Mouse (Mus musculus) CH12.LX (cell line): ENCODE results near the gene Heatr5a. TPM values are rescaled to one million over a fixed set of nuclear protein-coding genes. Genes with fewer than 3 reads are reported as not detected.

Source experiments
- DNase-seq: peaks from one replicate; pipeline ENCODE4 v3.0.0-alpha.2; 2013; ENCODE audit errors: extremely low read depth
- H3K27ac ChIP-seq: 2 replicates; pipeline ENCODE4 v1.5.1; 2012; ENCODE audit warnings: low read depth, mild to moderate bottlenecking, control low read depth, moderate library complexity; ENCODE audit not compliant: insufficient read depth
- H3K27me3 ChIP-seq: replicated peaks from 2 replicates; pipeline ENCODE3; 2012; ENCODE audit warnings: inconsistent platforms
- H3K36me3 ChIP-seq, 2 experiments: replicated peaks in 1 of 2; 2 replicates each; pipeline versions ENCODE3 to v1.6.1; 2012; ENCODE audit warnings: inconsistent platforms in 1 of 2, low read length in 1 of 2, mild to moderate bottlenecking in 1 of 2, mixed read lengths in 1 of 2, moderate library complexity in 1 of 2; ENCODE audit not compliant: control insufficient read depth in 1 of 2, insufficient read depth in 1 of 2
- H3K4me1 ChIP-seq, 2 experiments: 2 replicates each; pipeline ENCODE4 v1.6.1; 2012; ENCODE audit warnings: inconsistent platforms in 1 of 2, moderate library complexity in 1 of 2; ENCODE audit not compliant: insufficient read depth in 2 of 2, control insufficient read depth in 1 of 2
- H3K4me2 ChIP-seq: 2 replicates; pipeline ENCODE4 v1.6.1; 2012; ENCODE audit warnings: low read depth, mild to moderate bottlenecking, control low read depth; ENCODE audit not compliant: poor library complexity, insufficient read depth, severe bottlenecking
- H3K4me3 ChIP-seq, 3 experiments: fragments of 150-350 bp in 1 of 3; sonication (generic) in 1 of 3; replicated peaks in 1 of 3; 2 replicates each; pipeline versions ENCODE3 to v1.5.1; 2011 to 2012; ENCODE audit warnings: low read depth in 2 of 3, low read length in 2 of 3, mild to moderate bottlenecking in 2 of 3, moderate library complexity in 2 of 3, control low read depth in 1 of 3, improper control_type of control experiment in 1 of 3, inconsistent platforms in 1 of 3, mixed read lengths in 1 of 3; ENCODE audit not compliant: poor library complexity in 1 of 3
- H3K79me2 ChIP-seq: replicated peaks from 2 replicates; pipeline ENCODE4 v1.6.1; 2012; ENCODE audit warnings: mild to moderate bottlenecking, moderate library complexity; ENCODE audit not compliant: control insufficient read depth, poor library complexity, insufficient read depth, severe bottlenecking; ENCODE audit errors: extremely low read depth
- H3K9ac ChIP-seq: 2 replicates; pipeline ENCODE4 v1.6.1; 2012; ENCODE audit warnings: low read depth, mild to moderate bottlenecking, control low read depth, moderate library complexity; ENCODE audit not compliant: insufficient read depth
- H3K9me3 ChIP-seq: replicated peaks from 2 replicates; pipeline ENCODE3; 2012; ENCODE audit warnings: low read length, inconsistent platforms, mixed read lengths
- BHLHE40 ChIP-seq: IDR thresholded peaks from 2 replicates; pipeline ENCODE4 v1.6.1; 2011; ENCODE audit warnings: mild to moderate bottlenecking, low read depth, low read length, improper control_type of control experiment
- CHD2 ChIP-seq: IDR thresholded peaks from 2 replicates; pipeline ENCODE4 v1.6.1; 2011; ENCODE audit warnings: low read length, improper control_type of control experiment
- E2F4 ChIP-seq: IDR thresholded peaks from 2 replicates; pipeline ENCODE4 v1.6.1; 2011; ENCODE audit warnings: low read depth, low read length, improper control_type of control experiment; ENCODE audit not compliant: insufficient replicate concordance
- ELF1 ChIP-seq: IDR thresholded peaks from 2 replicates; pipeline ENCODE4 v1.6.1; 2014; ENCODE audit warnings: low read depth, mild to moderate bottlenecking, inconsistent platforms, low read length, improper control_type of control experiment
- ETS1 ChIP-seq: conservative IDR thresholded peaks from 2 replicates; pipeline ENCODE4 v1.6.1; 2012; ENCODE audit warnings: low read depth, mild to moderate bottlenecking, inconsistent platforms, low read length, improper control_type of control experiment, moderate library complexity
- GABPA ChIP-seq: IDR thresholded peaks from 2 replicates; pipeline ENCODE4 v1.6.1; 2012; ENCODE audit warnings: low read depth, low read length, improper control_type of control experiment, inconsistent platforms; ENCODE audit not compliant: insufficient replicate concordance
- IRF4 ChIP-seq: IDR thresholded peaks from 2 replicates; pipeline ENCODE4 v1.6.1; 2014; ENCODE audit warnings: low read depth, mild to moderate bottlenecking, inconsistent platforms, low read length, improper control_type of control experiment
- JUND ChIP-seq: conservative IDR thresholded peaks from 2 replicates; pipeline ENCODE4 v1.6.1; 2011; ENCODE audit warnings: low read depth, low read length, improper control_type of control experiment
- MAX ChIP-seq: IDR thresholded peaks from 2 replicates; pipeline ENCODE4 v1.6.1; 2011; ENCODE audit warnings: low read length, improper control_type of control experiment
- MAZ ChIP-seq: IDR thresholded peaks from 2 replicates; pipeline ENCODE4 v1.6.1; 2012; ENCODE audit warnings: low read depth, mild to moderate bottlenecking, inconsistent platforms, low read length, improper control_type of control experiment, moderate library complexity
- MEF2A ChIP-seq: IDR thresholded peaks from 2 replicates; pipeline ENCODE4 v1.6.1; 2014; ENCODE audit warnings: low read depth, mild to moderate bottlenecking, inconsistent platforms, low read length, improper control_type of control experiment, borderline replicate concordance
- MXI1 ChIP-seq: IDR thresholded peaks from 2 replicates; pipeline ENCODE4 v1.6.1; 2011; ENCODE audit warnings: mild to moderate bottlenecking, low read depth, low read length, improper control_type of control experiment
- NELFE ChIP-seq: IDR thresholded peaks from 2 replicates; pipeline ENCODE4 v1.6.1; 2011; ENCODE audit warnings: low read depth, low read length, improper control_type of control experiment
- PAX5 ChIP-seq: IDR thresholded peaks from 2 replicates; pipeline ENCODE4 v1.6.1; 2012; ENCODE audit warnings: low read length, inconsistent platforms, mixed read lengths
- POLR2A ChIP-seq: IDR thresholded peaks from 2 replicates; pipeline ENCODE4 v1.6.1; 2011; ENCODE audit warnings: low read depth, mild to moderate bottlenecking, improper control_type of control experiment, low read length
- POLR2AphosphoS2 ChIP-seq: IDR thresholded peaks from 2 replicates; pipeline ENCODE4 v1.6.1; 2011; ENCODE audit warnings: low read depth, low read length, improper control_type of control experiment
- RAD21 ChIP-seq: IDR thresholded peaks from 2 replicates; pipeline ENCODE4 v1.6.1; 2011; ENCODE audit warnings: low read depth, mild to moderate bottlenecking, low read length, improper control_type of control experiment, moderate library complexity
- SIN3A ChIP-seq: IDR thresholded peaks from 2 replicates; pipeline ENCODE4 v1.6.1; 2012; ENCODE audit warnings: low read length, improper control_type of control experiment, inconsistent platforms
- SMC3 ChIP-seq: IDR thresholded peaks from 2 replicates; pipeline ENCODE4 v1.6.1; 2011; ENCODE audit warnings: low read depth, low read length, improper control_type of control experiment
- TBP ChIP-seq: conservative IDR thresholded peaks from 2 replicates; pipeline ENCODE4 v1.6.1; 2011; ENCODE audit warnings: low read depth, low read length, improper control_type of control experiment
- UBTF ChIP-seq: IDR thresholded peaks from 2 replicates; pipeline ENCODE4 v1.6.1; 2012; ENCODE audit warnings: low read depth, mild to moderate bottlenecking, inconsistent platforms, low read length, improper control_type of control experiment, moderate library complexity
- USF1 ChIP-seq: IDR thresholded peaks from 2 replicates; pipeline ENCODE4 v1.6.1; 2014; ENCODE audit warnings: low read depth, mild to moderate bottlenecking, inconsistent platforms, low read length, improper control_type of control experiment
- USF2 ChIP-seq: conservative IDR thresholded peaks from 2 replicates; pipeline ENCODE4 v1.6.1; 2011; ENCODE audit warnings: low read depth, low read length, improper control_type of control experiment
- ZC3H11A ChIP-seq: IDR thresholded peaks from 2 replicates; pipeline ENCODE4 v1.6.1; 2012; ENCODE audit warnings: low read depth, mild to moderate bottlenecking, inconsistent platforms, low read length, improper control_type of control experiment
- ZMIZ1 ChIP-seq: IDR thresholded peaks from 2 replicates; pipeline ENCODE4 v1.6.1; 2012; ENCODE audit warnings: low read depth, mild to moderate bottlenecking, inconsistent platforms, low read length, improper control_type of control experiment
- ZNF384 ChIP-seq: IDR thresholded peaks from 2 replicates; pipeline ENCODE4 v1.6.1; 2012; ENCODE audit warnings: low read depth, low read length, improper control_type of control experiment, inconsistent platforms
- dilution Hi-C: fragments of 300-500 bp; cut with MboI; formaldehyde crosslinking; loops from 2 replicates; pipeline ENCODE4 v1.14.3; 2020; ENCODE audit warnings: low sequenced_read_pairs; ENCODE audit not compliant: extremely low pct_unique_long_range_greater_than_20kb, extremely low pct_ligation_motif_present
- in situ Hi-C: fragments of 300-500 bp; cut with MboI; formaldehyde crosslinking; loops from 3 replicates; pipeline ENCODE4 v1.14.3; 2019; ENCODE audit warnings: low sequenced_read_pairs, low pct_ligation_motif_present, low pct_unique_long_range_greater_than_20kb, mixed read lengths
- polyA plus RNA-seq: library from polyadenylated mRNA; unstranded; fragments of >175 nt; gene quantifications from 2 replicates; pipeline ENCODE4 v1.2.1, GENCODE M21; 2012; ENCODE audit warnings: low read depth; ENCODE audit not compliant: insufficient read length
- total RNA-seq, 2 experiments: library from RNA; depleted of rRNA; stranded (reverse); fragments of 300-350 nt in 1 of 2; fragments of >200 nt in 1 of 2; gene quantifications; 2 replicates each; pipeline ENCODE4 v1.2.3; 2012 to 2014

Heatr5a gene
- total and polyA plus RNA-seq, 3 experiments = 5.4 to 7.3 (median 6.4) TPM

GRCm38 (mm10) chr12:51855872-51856271 is 115.2 kb downstream of the Heatr5a start:
- no peak for TF ChIP-seq USF1
- TF ChIP-seq, all 38 proteins: peak for 0
- Histone ChIP-seq H3K4me3 (no peak overlapping the region), H3K27me3 (no peaks in the 10 kb centered on the region), H3K9ac (no peak overlapping the region), H3K79me2 (no peaks in the 10 kb centered on the region), H3K4me1 (no peaks in the 10 kb centered on the region), H3K9me3 (no peaks in the 10 kb centered on the region), H3K27ac (no peak overlapping the region), H3K36me3 (no peaks in the 10 kb centered on the region), H3K4me2 (no peak overlapping the region)
- dilution Hi-C loops (no loop called here), in situ Hi-C loops (no loop called here)
- DNase-seq = no peak

- H3K36me3 ChIP-seq = no peaks in the 10 kb centered on the region
- no peaks in the 10 kb centered on the region for H3K9me3 ChIP-seq
- no peaks in the 10 kb centered on the region for H3K4me1 ChIP-seq
- dilution Hi-C loops = no loop called here
- no peak overlapping the region for H3K9ac ChIP-seq
- no peaks in the 10 kb centered on the region for H3K79me2 ChIP-seq
- no peak for TF ChIP-seq MEF2A
- TF ChIP-seq MXI1 = no peak
- no peak for TF ChIP-seq SIN3A
- TF ChIP-seq MAX = no peak
- no peak for TF ChIP-seq IRF4
- no peak for TF ChIP-seq TBP
- no peak for TF ChIP-seq CHD2
- TF ChIP-seq NELFE = no peak
- no peak for TF ChIP-seq E2F4
- no peak for TF ChIP-seq RAD21
- no peak for TF ChIP-seq UBTF
- TF ChIP-seq SMC3 = no peak
- TF ChIP-seq ETS1 = no peak
- TF ChIP-seq MAZ = no peak
- DNase-seq = no peak
- no peak overlapping the region for H3K4me3 ChIP-seq
- in situ Hi-C loops = no loop called here
- H3K27ac ChIP-seq = no peak overlapping the region
- H3K4me2 ChIP-seq = no peak overlapping the region
- no peaks in the 10 kb centered on the region for H3K27me3 ChIP-seq
Measured at GRCm38 (mm10) chr12:51855453-51855852, 115.7 kb downstream of the Heatr5a start.

GRCm38 (mm10) chr12:51851617-51852016 is 119.5 kb downstream of the Heatr5a start:
- no peak overlapping the region for H3K4me2 ChIP-seq
- no peak overlapping the region for H3K27ac ChIP-seq
- no peak overlapping the region for H3K4me3 ChIP-seq
- no peaks in the 10 kb centered on the region for H3K27me3 ChIP-seq
- H3K79me2 ChIP-seq = no peaks in the 10 kb centered on the region
- H3K4me1 ChIP-seq = no peaks in the 10 kb centered on the region
- in situ Hi-C loops (no loop called here), dilution Hi-C loops (no loop called here)
- no peak overlapping the region for H3K9ac ChIP-seq
- no peak for TF ChIP-seq ZMIZ1
- TF ChIP-seq BHLHE40 = no peak
- TF ChIP-seq JUND = no peak
- no peak for TF ChIP-seq E2F4
- no peak for TF ChIP-seq TBP
- TF ChIP-seq POLR2AphosphoS2 = no peak
- no peak for TF ChIP-seq NELFE
- no peak for TF ChIP-seq POLR2A
- no peak for TF ChIP-seq ZNF384
- TF ChIP-seq GABPA = no peak
- no peak for TF ChIP-seq USF2
- no peak for TF ChIP-seq SIN3A
- no peak for TF ChIP-seq ETS1
- TF ChIP-seq ZC3H11A = no peak
- no peak for TF ChIP-seq PAX5
- TF ChIP-seq SMC3 = no peak
- TF ChIP-seq ELF1 = no peak
- TF ChIP-seq MAZ = no peak
- no peaks in the 10 kb centered on the region for H3K9me3 ChIP-seq
- no peak for DNase-seq
- no peaks in the 10 kb centered on the region for H3K36me3 ChIP-seq
